Mouse (Mus musculus) midbrain, postnatal 0 days (tissue): ENCODE data around the gene Crlf1. TPM values are rescaled to one million over a fixed set of nuclear protein-coding genes. Genes with fewer than 3 reads are reported as not detected.
A peak's percentile ranks its signal among the peaks of the same experiment; 100 is the strongest.
"Not testable (repeated sequence)": the region's sequence is repeated elsewhere in the genome, so short reads cannot be mapped to it uniquely, and the experiment has no call there.

Source experiments
- ATAC-seq: fragments of 200-750 bp; cut with Nextera tagmentation; 2 replicates; pipeline ENCODE4 v1.8.0; 2017; ENCODE audit warnings: moderate number of reproducible peaks, mild to moderate bottlenecking, moderate TSS enrichment, moderate library complexity; ENCODE audit not compliant: low FRiP score
- DNase-seq: peaks from one replicate; pipeline ENCODE4 v3.0.0-alpha.2; 2015; ENCODE audit warnings: low spot score
- H3K27ac ChIP-seq: fragments of 300-500 bp; sonication (generic); 2 replicates; pipeline ENCODE4 v1.5.1; 2014; ENCODE audit warnings: low read depth, mild to moderate bottlenecking, low read length, mixed read lengths
- H3K27me3 ChIP-seq: fragments of 300-500 bp; sonication (generic); 2 replicates; pipeline ENCODE4 v1.6.1; 2014; ENCODE audit warnings: low read length, control low read depth, mixed read lengths; ENCODE audit not compliant: insufficient read depth
- H3K36me3 ChIP-seq: fragments of 300-500 bp; sonication (generic); 2 replicates; pipeline ENCODE4 v1.6.1; 2014; ENCODE audit warnings: low read length, control low read depth, mixed read lengths; ENCODE audit not compliant: insufficient read depth
- H3K4me1 ChIP-seq: fragments of 300-500 bp; sonication (generic); 2 replicates; pipeline ENCODE4 v1.6.1; 2014; ENCODE audit warnings: mild to moderate bottlenecking, control low read depth, antibody characterized with exemption, low read length, mixed read lengths; ENCODE audit not compliant: insufficient read depth
- H3K4me2 ChIP-seq: fragments of 300-500 bp; sonication (generic); 2 replicates; pipeline ENCODE4 v1.6.1; 2014; ENCODE audit warnings: low read depth, mild to moderate bottlenecking, low read length, mixed read lengths; ENCODE audit not compliant: poor library complexity, severe bottlenecking
- H3K4me3 ChIP-seq: fragments of 300-500 bp; sonication (generic); 2 replicates; pipeline ENCODE4 v1.5.1; 2014; ENCODE audit warnings: low read depth, mild to moderate bottlenecking, low read length, moderate library complexity
- H3K9ac ChIP-seq: fragments of 300-500 bp; sonication (generic); replicated peaks from 2 replicates; pipeline ENCODE4 v1.6.1; 2014; ENCODE audit warnings: mild to moderate bottlenecking, low read length, moderate library complexity, mixed read lengths; ENCODE audit not compliant: poor library complexity, severe bottlenecking
- H3K9me3 ChIP-seq: fragments of 300-500 bp; sonication (generic); 2 replicates; pipeline ENCODE4 v1.6.1; 2016; ENCODE audit warnings: low read length, control low read depth
- CTCF ChIP-seq: IDR thresholded peaks from 2 replicates; pipeline ENCODE4 v1.5.1; 2016; ENCODE audit warnings: antibody characterized with exemption, mild to moderate bottlenecking
- WGBS: fragments of 180-500 bp; shearing (Covaris S2); extraction: QIAGEN DNeasy Blood & Tissue Kit; methylation state at CpG from one replicate; pipeline ENCODE4 v1.1.7; 2014; 5-methylcytosine and 5-hydroxymethylcytosine counted together
- polyA plus RNA-seq: library from polyadenylated mRNA; unstranded; fragments of >200 nt; fragmentation: Nextera tagmentation; extraction: Ambion mirVana; gene quantifications from 2 replicates; pipeline ENCODE4 v1.2.1, GENCODE M21; 2015
- total RNA-seq: library from RNA; depleted of rRNA; stranded (reverse); fragments of >200 nt; gene quantifications from 2 replicates; pipeline ENCODE4 v1.2.3, GENCODE M21; 2014

The Crlf1 gene
- total and polyA plus RNA-seq, 2 experiments from 2014 or later: 4.1 to 10.9 TPM

- Histone ChIP-seq H3K9ac (no peak overlapping the region), H3K36me3 (peaks cover 15% of the 10 kb centered on the region; the same call in 1 of the 2 replicates), H3K27me3 (peaks cover 11% of the 10 kb centered on the region), H3K4me3 (no peak overlapping the region), H3K4me1 (peaks cover 7% of the 10 kb centered on the region; the same call in 1 of the 2 replicates), H3K27ac (peak overlapping the region; percentile 93; the same call in 1 of the 2 replicates), H3K4me2 (no peak overlapping the region), H3K9me3 (no peaks in the 10 kb centered on the region)
- DNase-seq (no peak), ATAC-seq (no peak)
- WGBS: 59% methylated on average over 5 of the region's 5 CpGs
- no peak for TF ChIP-seq CTCF
These were observed 14.1 kb downstream of the Crlf1 start for GRCm38 (mm10) chr8:70507027-70507393.

GRCm38 (mm10) chr8:70509281-70509952, 16.5 kb downstream of the Crlf1 start:
- ATAC-seq: no peak
- Histone ChIP-seq H3K27ac (peak overlapping the region; percentile 93), H3K9ac (peak overlapping the region; percentile 77), H3K4me3 (peak overlapping the region; percentile 69), H3K4me2 (peak overlapping the region; percentile 96), H3K36me3 (peaks cover 10% of the 10 kb centered on the region; the same call in 1 of the 2 replicates), H3K9me3 (no peaks in the 10 kb centered on the region), H3K4me1 (peaks cover 7% of the 10 kb centered on the region; the same call in 1 of the 2 replicates), H3K27me3 (no peaks in the 10 kb centered on the region)
- WGBS: 16% methylated on average over 25 of the region's 25 CpGs
- DNase-seq: no peak
- TF ChIP-seq CTCF: no peak

DNA sequence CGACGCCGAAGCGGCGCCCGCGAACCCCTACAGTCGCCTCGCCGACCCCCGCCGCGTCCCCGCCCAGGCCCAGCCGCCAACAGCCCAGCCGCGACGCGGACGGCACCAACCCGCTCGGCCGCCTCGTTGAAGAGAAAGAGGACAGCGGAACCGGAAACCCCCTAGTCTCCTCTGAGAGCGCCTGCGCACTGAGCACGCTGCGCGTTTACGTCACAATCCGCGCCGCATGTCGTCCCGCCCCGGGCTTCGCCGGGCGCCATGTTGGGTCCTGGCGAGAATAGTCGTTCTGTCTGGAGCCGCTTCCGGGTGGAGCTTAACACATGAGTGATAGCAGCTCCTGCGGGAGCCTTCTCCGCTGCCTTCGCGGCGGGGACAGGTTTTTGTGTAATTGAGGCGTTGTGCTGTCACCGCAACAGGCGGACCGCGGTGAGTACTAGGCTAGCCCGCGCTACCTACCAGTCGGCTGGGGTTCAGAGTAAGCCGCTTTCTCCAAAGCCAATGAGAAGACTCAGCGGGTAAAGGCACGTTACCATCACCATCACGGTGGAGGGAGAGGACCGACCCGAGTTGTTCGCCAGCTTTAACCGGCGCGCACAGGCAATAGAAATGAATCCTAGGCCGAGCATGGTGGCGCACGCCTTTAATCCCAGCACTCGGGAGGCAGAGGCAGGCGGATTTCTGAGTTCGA, 17.4 kb downstream of the Crlf1 start, which contains the start of gene Uba52:
Gene Uba52, minus strand, starts transcription at position 574 of the 688 bp plus-strand sequence.
- WGBS: 2% methylated on average over 65 of the region's 74 CpGs
- Histone ChIP-seq H3K36me3 (peaks cover 10% of the 10 kb centered on the region; the same call in 1 of the 2 replicates), H3K4me2 (peak within 1 kb of the TSS; percentile 96), H3K4me3 (peak within 1 kb of the TSS; percentile 69), H3K4me1 (peaks cover 7% of the 10 kb centered on the region; the same call in 1 of the 2 replicates), H3K9me3 (no peaks in the 10 kb centered on the region), H3K27me3 (no peaks in the 10 kb centered on the region), H3K9ac (peak within 1 kb of the TSS; percentile 77), H3K27ac (peak within 1 kb of the TSS; percentile 93)
- DNase-seq: peak; percentile 98
- peak; percentile 89 for ATAC-seq
- TF ChIP-seq CTCF: no peak

- H3K4me1 ChIP-seq, H3K36me3 ChIP-seq, ATAC-seq, H3K9ac ChIP-seq, DNase-seq, H3K27me3 ChIP-seq, H3K9me3 ChIP-seq: not testable (repeated sequence)
- peak overlapping the region; percentile 96; the same call in 1 of the 2 replicates for H3K4me2 ChIP-seq
- 88% methylated on average over 6 of the region's 6 CpGs for WGBS
- H3K27ac ChIP-seq: peak overlapping the region; percentile 93; the same call in 1 of the 2 replicates
- peak overlapping the region; percentile 69; the same call in 1 of the 2 replicates for H3K4me3 ChIP-seq
These were observed 18.2 kb downstream of the Crlf1 start for GRCm38 (mm10) chr8:70511174-70511573.

- Histone ChIP-seq H3K9me3 (no peaks in the 10 kb centered on the region), H3K27me3 (no peaks in the 10 kb centered on the region), H3K9ac (no peak overlapping the region), H3K36me3 (peaks cover 14% of the 10 kb centered on the region; the same call in 1 of the 2 replicates), H3K27ac (no peak overlapping the region), H3K4me2 (no peak overlapping the region), H3K4me1 (peaks cover 7% of the 10 kb centered on the region; the same call in 1 of the 2 replicates), H3K4me3 (no peak overlapping the region)
- 98% methylated on average over 2 of the region's 2 CpGs for WGBS
- no peak for ATAC-seq
- no peak for DNase-seq
- TF ChIP-seq CTCF: no peak
These were observed 18.8 kb downstream of the Crlf1 start for GRCm38 (mm10) chr8:70511770-70512169.
